Mouse (Mus musculus) megakaryocyte progenitor cell, adult 5-6 weeks (primary cell): ENCODE data around the gene Tlk1. TPM values are rescaled to one million over a fixed set of nuclear protein-coding genes. Genes with fewer than 3 reads are reported as not detected.
"Not testable (repeated sequence)": the region's sequence is repeated elsewhere in the genome, so short reads cannot be mapped to it uniquely, and the experiment has no call there.

ENCODE experiments used
- ATAC-seq: replicated peaks from 2 replicates; pipeline ENCODE4 v1.8.0; 2016; ENCODE audit warnings: mild to moderate bottlenecking, moderate TSS enrichment, inconsistent platforms; ENCODE audit not compliant: poor library complexity
- total RNA-seq, 2 experiments: library from RNA; stranded (forward) in 1 of 2; stranded (reverse) in 1 of 2; fragments of 157-497, 149-512 nt in 1 of 2; fragments of 200-1000 nt in 1 of 2; gene quantifications; 2 replicates each; pipeline versions ENCODE4 v1.2.3 to v1.2.4; 2015 to 2017

Tlk1 gene
- total RNA-seq, 2 experiments from 2014 or later = 41.5 to 80.6 TPM

- no peak for ATAC-seq
Measured at GRCm38 (mm10) chr2:70835209-70835608, 9.7 kb upstream of the Tlk1 start.

DNA sequence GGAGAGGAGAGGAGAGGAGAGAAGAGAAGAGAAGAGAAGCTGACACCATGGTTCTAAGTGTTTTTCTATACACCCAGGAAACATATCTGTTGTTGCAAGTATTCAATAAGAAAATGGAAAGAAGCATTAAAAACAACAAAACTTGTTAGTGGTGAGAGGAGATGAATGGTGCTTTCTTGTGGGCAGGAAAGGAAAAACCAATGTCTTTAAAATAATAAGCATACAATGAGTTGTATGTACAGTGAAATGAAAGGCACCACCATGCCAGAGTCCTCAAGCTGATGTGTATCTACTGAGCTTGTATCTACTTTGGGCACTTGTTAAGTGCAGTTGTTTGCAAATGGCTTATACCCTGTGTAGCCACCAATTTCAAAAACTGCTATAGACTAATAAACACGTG is 7.7 kb upstream of the Tlk1 start:
- no peak for ATAC-seq

DNA sequence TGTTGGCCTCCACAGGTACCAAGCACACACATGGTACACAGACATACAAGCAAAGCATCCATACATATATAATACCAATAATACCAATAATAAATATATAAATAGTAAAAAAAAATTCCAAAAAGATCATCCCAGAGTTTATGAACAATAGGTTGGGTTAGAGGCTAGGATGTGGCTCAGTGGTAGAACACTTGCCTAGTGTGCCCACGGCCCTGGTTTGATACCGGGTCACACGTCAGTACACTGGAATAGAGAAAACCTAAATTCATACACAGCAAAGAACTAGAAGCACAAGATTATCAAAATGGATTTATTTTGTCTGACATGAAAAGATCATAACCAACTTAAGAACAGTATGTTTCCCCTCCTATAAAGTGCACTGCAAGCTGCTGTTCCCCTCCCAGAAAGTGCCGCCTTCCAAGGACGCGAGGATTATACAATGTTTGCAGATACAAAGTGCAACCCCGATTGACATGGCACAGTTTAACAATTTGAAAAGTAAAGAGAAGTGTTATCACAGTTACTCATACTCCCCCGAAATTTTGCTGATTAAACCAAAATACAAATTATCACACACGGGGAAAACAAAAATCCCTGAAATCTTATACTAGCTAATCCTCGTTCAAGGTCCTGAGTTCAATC is 6.3 kb upstream of the Tlk1 start:
- ATAC-seq = no peak

- peak; percentile 42 for ATAC-seq
Measured at GRCm38 (mm10) chr2:70830683-70831082, 5.2 kb upstream of the Tlk1 start.

DNA sequence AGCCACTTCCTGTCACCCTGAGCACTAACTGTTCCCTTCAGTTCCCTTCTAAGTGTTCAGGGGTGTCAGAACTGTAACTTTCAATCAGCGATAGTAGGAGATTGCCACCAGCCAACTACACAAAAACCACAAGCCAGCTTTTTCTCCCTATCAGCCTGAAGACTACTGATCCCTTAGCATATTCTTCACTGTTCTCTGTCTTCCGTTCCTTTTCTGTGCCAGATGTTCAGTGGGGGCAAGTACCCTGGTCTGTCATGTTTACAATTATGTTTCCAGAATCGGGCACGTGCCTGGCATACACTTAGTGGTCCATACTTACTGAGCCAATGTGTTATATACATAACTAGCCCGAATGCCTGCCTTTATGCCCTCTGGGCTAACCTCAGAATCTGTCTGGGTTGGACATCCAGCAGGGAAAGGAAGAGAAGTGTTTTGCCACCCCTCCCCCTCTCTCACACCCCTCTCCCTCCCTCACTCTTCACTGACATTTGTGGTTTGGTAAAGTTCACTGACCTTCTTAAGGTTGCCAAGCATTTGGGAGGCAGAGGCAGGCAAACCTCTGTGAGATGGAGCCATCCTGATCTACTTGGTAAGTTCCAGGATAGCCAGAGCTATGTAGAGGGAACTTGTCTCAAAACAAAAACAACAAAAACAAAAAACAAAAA is 4.5 kb upstream of the Tlk1 start:
- ATAC-seq = peak; percentile 15

- ATAC-seq = no peak
Measured at GRCm38 (mm10) chr2:70827780-70828179, 2.3 kb upstream of the Tlk1 start.

GRCm38 (mm10) chr2:70826436-70827230 is 1.1 kb upstream of the Tlk1 start:
- ATAC-seq = peak; percentile 30

DNA sequence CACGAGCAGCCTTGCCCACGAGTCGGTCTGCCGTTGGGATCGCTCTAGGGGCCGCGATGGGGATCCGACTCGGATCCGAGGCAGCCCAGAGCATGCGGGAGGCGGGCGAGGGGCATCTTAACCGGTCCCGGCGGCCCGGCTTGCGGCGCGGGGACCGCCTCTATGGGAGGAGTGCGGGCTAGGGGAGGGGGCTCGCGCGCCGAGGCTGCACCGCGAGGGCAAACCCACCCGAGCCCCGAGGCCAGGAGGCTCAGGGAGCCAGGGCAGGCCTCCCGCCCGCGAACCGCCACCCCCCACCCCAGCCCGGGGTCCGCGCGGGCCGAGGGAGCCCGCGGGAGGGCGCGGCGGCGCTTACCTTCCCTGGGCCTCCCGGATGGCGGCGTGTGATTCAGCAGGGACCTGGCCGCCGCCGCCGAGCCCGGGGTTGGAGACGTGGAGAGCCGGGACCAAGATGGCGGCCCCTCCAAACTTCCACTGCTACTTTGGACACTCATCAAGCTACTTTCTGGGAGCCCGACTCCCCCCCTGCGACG is 624 bp downstream of the Tlk1 start:
- ATAC-seq = peak; percentile 25

DNA sequence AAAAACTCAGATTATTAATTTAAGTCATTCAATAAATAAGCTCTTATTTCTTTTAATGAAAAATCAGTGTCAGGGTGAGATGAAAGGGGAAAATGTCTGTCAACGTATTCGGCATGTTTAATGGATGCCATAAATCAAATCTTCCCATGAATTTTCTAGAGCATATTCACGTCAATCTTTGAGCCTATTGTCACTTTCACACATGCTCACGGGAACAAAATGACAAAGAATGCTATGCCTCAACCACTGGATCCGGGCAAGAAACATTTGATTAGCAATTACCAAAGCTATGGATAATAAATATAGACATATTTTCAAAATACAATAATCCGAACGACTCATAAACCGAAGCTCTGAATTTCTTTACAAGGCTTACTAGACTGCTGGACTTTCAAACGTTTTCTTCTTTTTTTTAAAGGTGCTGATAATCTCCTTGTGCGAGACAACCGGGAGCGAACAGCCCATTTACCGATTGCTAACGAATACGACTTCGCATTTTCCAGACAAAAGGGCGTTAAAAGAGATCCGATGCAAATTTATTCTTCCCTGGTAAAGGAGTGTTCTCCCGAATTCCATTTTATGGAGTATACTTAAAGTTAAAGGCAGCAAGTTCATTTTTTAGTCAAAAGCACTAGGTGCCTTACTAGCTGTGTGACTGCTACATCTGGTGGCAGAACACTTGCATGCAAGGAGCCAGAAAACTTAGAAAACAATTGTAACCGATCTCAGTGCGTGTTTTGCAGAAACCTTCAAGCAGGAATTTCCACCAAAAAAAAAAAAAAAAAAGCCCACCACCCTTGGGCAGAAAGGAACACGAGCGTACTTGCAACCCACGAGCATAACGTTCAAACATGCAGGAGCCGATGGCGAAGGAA is 1.4 kb downstream of the Tlk1 start:
- ATAC-seq = no peak

DNA sequence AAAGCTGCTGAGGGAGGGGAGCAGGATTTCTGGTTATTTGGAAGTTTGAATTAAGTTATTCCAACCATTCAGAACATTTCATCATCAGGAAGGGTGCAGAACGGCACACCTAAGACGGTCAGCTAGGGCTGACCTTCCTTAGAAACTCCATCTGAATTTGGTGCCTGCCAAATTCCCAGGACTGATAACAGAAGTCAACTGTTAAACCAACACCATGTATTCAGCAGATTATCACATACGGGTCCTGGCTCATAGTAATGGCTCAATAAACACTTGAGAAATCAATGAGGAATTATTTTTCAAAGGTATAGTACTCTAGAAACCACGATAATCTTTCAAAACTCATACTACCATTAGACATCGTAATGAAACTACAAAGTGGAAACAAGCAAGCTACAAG is 2.1 kb downstream of the Tlk1 start:
- ATAC-seq = no peak

- no peak for ATAC-seq
Measured at GRCm38 (mm10) chr2:70816939-70817338, 8.6 kb downstream of the Tlk1 start.

GRCm38 (mm10) chr2:70816016-70816415 is 9.5 kb downstream of the Tlk1 start:
- ATAC-seq = no peak

DNA sequence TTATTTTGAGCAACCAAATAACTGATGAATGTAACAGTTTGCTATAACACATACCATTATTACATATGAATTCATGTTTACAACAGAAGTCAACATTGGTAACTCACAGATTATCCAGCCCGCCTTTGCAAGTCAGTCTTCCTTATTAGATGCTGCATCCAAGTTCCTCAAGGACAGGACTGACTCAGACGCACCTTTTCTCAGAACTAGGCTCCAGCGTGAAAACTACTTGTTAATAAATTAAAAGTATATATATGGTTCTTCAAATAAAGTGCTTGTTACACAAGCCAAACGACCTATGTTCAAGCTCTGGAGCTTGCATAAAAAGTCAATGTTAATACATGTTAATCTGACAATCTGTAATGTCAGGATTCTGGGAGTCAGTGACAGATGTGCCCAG is 11.9 kb downstream of the Tlk1 start:
- no peak for ATAC-seq

- ATAC-seq = no peak
Measured at GRCm38 (mm10) chr2:70811476-70811875, 14.1 kb downstream of the Tlk1 start.

DNA sequence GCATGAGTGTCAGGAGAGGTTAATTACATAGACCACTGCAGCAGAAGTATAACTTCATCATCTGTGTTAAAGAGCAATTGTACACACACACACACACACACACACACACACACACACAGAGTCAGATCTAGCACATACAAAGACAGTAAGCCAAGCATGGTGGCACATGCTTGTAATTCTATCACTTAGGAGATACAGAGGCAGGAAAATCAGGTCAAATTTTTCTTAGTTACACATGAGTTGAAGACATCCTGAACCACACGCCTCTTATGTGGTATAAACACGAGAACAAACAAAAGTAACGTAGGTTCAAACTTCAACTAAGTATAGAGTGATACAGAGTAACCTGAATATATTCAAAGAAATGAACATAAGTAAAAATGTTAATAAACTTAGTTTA is 15.6 kb downstream of the Tlk1 start:
- no peak for ATAC-seq

- no peak; the same call in 1 of the 2 replicates for ATAC-seq
Measured at GRCm38 (mm10) chr2:70808681-70809080, 16.8 kb downstream of the Tlk1 start.

DNA sequence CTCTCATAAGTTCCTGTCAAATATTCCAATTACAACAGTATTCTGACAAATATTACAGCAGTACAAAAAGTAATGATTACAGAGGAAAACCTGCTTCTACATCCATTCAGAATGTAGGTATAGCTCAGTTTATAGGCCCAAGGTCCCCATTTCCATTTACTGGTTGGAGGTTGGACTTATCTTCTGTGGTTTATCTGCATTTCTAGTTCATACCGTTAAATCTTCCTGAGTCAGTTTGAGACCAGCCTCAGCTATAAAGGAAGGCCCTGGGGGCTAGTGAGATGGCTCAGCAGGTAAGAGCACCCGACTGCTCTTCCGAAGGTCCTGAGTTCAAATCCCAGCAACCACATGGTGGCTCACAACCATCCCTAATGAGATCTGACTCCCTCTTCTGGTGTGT is 17.9 kb downstream of the Tlk1 start:
- peak; percentile 31; the same call in 1 of the 2 replicates for ATAC-seq

DNA sequence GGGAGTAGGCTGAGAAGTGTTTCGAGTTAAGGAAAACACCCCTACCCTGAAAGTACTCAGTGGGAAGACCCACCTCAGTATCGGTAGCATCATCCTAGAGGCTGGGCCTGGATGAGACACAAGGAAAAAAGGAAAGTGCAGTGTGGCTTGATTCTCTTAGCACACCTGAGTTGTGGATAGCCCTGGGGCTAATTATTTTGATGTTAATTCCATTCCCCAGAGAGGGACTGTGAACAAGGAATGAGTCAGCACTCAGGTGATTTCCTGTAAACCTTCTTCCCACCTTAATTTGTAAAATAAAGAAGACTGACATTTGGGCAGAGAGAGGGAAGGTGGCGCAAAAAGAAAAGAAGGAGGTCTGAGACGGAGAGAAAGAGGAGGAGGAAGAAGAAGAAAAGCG is 19.5 kb downstream of the Tlk1 start:
- no peak for ATAC-seq

DNA sequence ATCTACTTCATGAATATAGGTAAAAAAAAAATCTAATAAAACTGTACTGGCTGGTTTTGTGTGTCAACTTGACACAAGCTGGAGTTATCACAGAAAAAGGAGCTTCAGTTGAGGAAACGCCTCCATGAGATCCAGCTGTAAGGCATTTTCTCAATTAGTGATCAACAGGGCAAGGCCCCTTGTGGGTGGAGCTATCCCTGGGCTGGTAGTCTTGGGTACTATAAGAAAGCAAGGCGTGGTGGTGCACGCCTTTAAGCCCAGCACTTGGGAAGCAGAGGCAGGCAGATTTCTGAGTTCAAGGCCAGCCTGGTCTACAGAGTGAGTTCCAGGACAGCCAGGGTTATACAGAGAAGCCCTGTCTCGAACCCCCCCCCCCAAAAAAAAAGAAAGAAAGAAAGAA is 21.8 kb downstream of the Tlk1 start:
- not testable (repeated sequence) for ATAC-seq

- ATAC-seq = no peak
Measured at GRCm38 (mm10) chr2:70802658-70803057, 22.9 kb downstream of the Tlk1 start.

DNA sequence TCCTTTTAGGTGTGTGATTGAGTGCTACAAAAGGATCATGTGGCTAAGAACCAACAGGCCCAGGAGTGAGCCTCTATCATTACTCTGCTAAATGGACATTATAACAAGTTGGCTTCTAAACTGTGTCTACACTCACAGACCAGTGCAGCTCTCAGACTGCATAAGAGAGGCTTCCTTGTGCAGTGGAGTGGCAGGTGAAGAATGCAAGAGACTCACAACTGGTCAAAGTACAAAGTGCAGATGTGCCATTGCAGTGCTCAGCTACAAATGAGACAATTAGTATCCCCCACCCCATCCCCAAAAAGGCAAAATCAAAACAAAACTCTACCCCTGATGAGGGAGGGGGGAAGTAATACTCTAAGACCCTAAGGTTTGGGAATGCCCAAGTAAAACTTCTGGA is 24.0 kb downstream of the Tlk1 start:
- ATAC-seq = no peak
